Mouse (Mus musculus) left cerebral cortex, adult 11 months (tissue): Measurements from ENCODE around the gene Tspan5.

ENCODE experiments used
- DNase-seq: peaks from one replicate; pipeline ENCODE4 v3.0.0; 2022; ENCODE audit warnings: low spot score

Gene Tspan5

GRCm38 (mm10) chr3:138851876-138852275 is 109.9 kb downstream of the Tspan5 start:
- no peak for DNase-seq

GRCm38 (mm10) chr3:138852982-138853689 is 111.1 kb downstream of the Tspan5 start:
- DNase-seq = no peak

- DNase-seq = peak; percentile 53
Observed at GRCm38 (mm10) chr3:138853996-138854836, 112.2 kb downstream of the Tspan5 start.

GRCm38 (mm10) chr3:138855387-138855786 is 113.4 kb downstream of the Tspan5 start:
- no peak for DNase-seq

- DNase-seq = no peak
Observed at GRCm38 (mm10) chr3:138856946-138857345, 115.0 kb downstream of the Tspan5 start.

- no peak for DNase-seq
Observed at GRCm38 (mm10) chr3:138857805-138858546, 116.0 kb downstream of the Tspan5 start.

- DNase-seq = no peak
Observed at GRCm38 (mm10) chr3:138858649-138859048, 116.7 kb downstream of the Tspan5 start.

- DNase-seq = no peak
Observed at GRCm38 (mm10) chr3:138859166-138859565, 117.2 kb downstream of the Tspan5 start.

- DNase-seq = no peak
Observed at GRCm38 (mm10) chr3:138859666-138860065, 117.7 kb downstream of the Tspan5 start.

- no peak for DNase-seq
Observed at GRCm38 (mm10) chr3:138860257-138860760, 118.3 kb downstream of the Tspan5 start.

- DNase-seq = no peak
Observed at GRCm38 (mm10) chr3:138861032-138861431, 119.0 kb downstream of the Tspan5 start.

GRCm38 (mm10) chr3:138861589-138861988 is 119.6 kb downstream of the Tspan5 start:
- DNase-seq = no peak

- no peak for DNase-seq
Observed at GRCm38 (mm10) chr3:138864166-138864648, 122.2 kb downstream of the Tspan5 start.

- no peak for DNase-seq
Observed at GRCm38 (mm10) chr3:138865271-138865670, 123.3 kb downstream of the Tspan5 start.

GRCm38 (mm10) chr3:138867149-138867848 is 125.3 kb downstream of the Tspan5 start:
- DNase-seq = no peak

- DNase-seq = no peak
Observed at GRCm38 (mm10) chr3:138868409-138868808, 126.4 kb downstream of the Tspan5 start.

GRCm38 (mm10) chr3:138875282-138875681 is 133.3 kb downstream of the Tspan5 start:
- no peak for DNase-seq

- no peak for DNase-seq
Observed at GRCm38 (mm10) chr3:138875936-138876335, 133.9 kb downstream of the Tspan5 start.

GRCm38 (mm10) chr3:138876418-138876817 is 134.4 kb downstream of the Tspan5 start:
- DNase-seq = no peak

GRCm38 (mm10) chr3:138876931-138877361 is 135.0 kb downstream of the Tspan5 start:
- no peak for DNase-seq

- no peak for DNase-seq
Observed at GRCm38 (mm10) chr3:138877741-138878140, 135.7 kb downstream of the Tspan5 start.
